Mouse (Mus musculus) MEL (cell line): ENCODE measurements around the gene Msi2.

Experiments
- CTCF ChIP-seq, 3 experiments: IDR thresholded peaks in 2 of 3; conservative IDR thresholded peaks in 1 of 3; 2 replicates each; pipeline ENCODE4 v1.5.1; 2011 to 2012; ENCODE audit warnings: low read length in 3 of 3, low read depth in 2 of 3, mild to moderate bottlenecking in 2 of 3, improper control_type of control experiment in 1 of 3, inconsistent platforms in 1 of 3, mixed read lengths in 1 of 3, moderate library complexity in 1 of 3; ENCODE audit not compliant: control insufficient read depth in 1 of 3, insufficient read depth in 1 of 3, poor library complexity in 1 of 3, severe bottlenecking in 1 of 3
- EP300 ChIP-seq, 2 experiments: IDR thresholded peaks; 2 replicates each; pipeline ENCODE4 v1.6.1; 2011; ENCODE audit warnings: improper control_type of control experiment in 2 of 2, low read length in 2 of 2, low read depth in 1 of 2, mild to moderate bottlenecking in 1 of 2
- KAT2A ChIP-seq: conservative IDR thresholded peaks from 2 replicates; pipeline ENCODE4 v1.6.1; 2012; ENCODE audit warnings: low read depth, low read length, improper control_type of control experiment, inconsistent platforms
- MAFK ChIP-seq: IDR thresholded peaks from 2 replicates; pipeline ENCODE4 v1.6.1; 2011; ENCODE audit warnings: low read depth, mild to moderate bottlenecking, low read length, improper control_type of control experiment, borderline replicate concordance
- MAX ChIP-seq: IDR thresholded peaks from 2 replicates; pipeline ENCODE4 v1.6.1; 2011; ENCODE audit warnings: low read length, improper control_type of control experiment
- POLR2A ChIP-seq, 2 experiments: IDR thresholded peaks; 2 replicates each; pipeline ENCODE4 v1.6.1; 2011 to 2012; ENCODE audit warnings: low read length in 2 of 2, mild to moderate bottlenecking in 2 of 2, control low read depth in 1 of 2, improper control_type of control experiment in 1 of 2, low read depth in 1 of 2, moderate library complexity in 1 of 2; ENCODE audit not compliant: control insufficient read depth in 1 of 2, insufficient read depth in 1 of 2, poor library complexity in 1 of 2
- RCOR1 ChIP-seq: IDR thresholded peaks from 2 replicates; pipeline ENCODE4 v1.6.1; 2012; ENCODE audit warnings: low read depth, mild to moderate bottlenecking, inconsistent platforms, low read length, improper control_type of control experiment
- UBTF ChIP-seq: IDR thresholded peaks from 2 replicates; pipeline ENCODE4 v1.6.1; 2012; ENCODE audit warnings: low read depth, mild to moderate bottlenecking, inconsistent platforms, low read length, improper control_type of control experiment, moderate library complexity, borderline replicate concordance; ENCODE audit not compliant: insufficient read depth
- USF1 ChIP-seq: IDR thresholded peaks from 2 replicates; pipeline ENCODE4 v1.6.1; 2014; ENCODE audit warnings: low read depth, mild to moderate bottlenecking, inconsistent platforms, low read length, improper control_type of control experiment, moderate library complexity

GRCm38 (mm10) chr11:88552385-88552784 is 165.9 kb downstream of the Msi2 start:
- TF ChIP-seq KAT2A (no peak), EP300 (IDR thresholded peaks at IDR 0.05; ENCODE audit: low read depth in 1 of 2, low read length in 2 of 2) (no peak), POLR2A (IDR thresholded peaks at IDR 0.05; ENCODE audit: control insufficient read depth in 1 of 2, insufficient read depth in 1 of 2, low read depth in 1 of 2, low read length in 2 of 2, poor library complexity in 1 of 2) (no peak), CTCF (IDR thresholded peaks at IDR 0.05 in 2 of 3, conservative IDR thresholded peaks at IDR 0.05 in 1 of 3; ENCODE audit: control insufficient read depth in 1 of 3, insufficient read depth in 1 of 3, low read depth in 2 of 3, low read length in 3 of 3, poor library complexity in 1 of 3, severe bottlenecking in 1 of 3) (no peak), RCOR1 (no peak), MAFK (no peak), UBTF (no peak), USF1 (no peak), MAX (no peak)
